Mouse (Mus musculus): Measurements from ENCODE around the gene Dhx9. TPM values are rescaled to one million over a fixed set of nuclear protein-coding genes. Genes with fewer than 3 reads are reported as not detected.
"Not testable (repeated sequence)": the region's sequence is repeated elsewhere in the genome, so short reads cannot be mapped to it uniquely, and the experiment has no call there.

Gene Dhx9
- polyA plus RNA-seq, 1 experiment, result 13.1 TPM

DNA sequence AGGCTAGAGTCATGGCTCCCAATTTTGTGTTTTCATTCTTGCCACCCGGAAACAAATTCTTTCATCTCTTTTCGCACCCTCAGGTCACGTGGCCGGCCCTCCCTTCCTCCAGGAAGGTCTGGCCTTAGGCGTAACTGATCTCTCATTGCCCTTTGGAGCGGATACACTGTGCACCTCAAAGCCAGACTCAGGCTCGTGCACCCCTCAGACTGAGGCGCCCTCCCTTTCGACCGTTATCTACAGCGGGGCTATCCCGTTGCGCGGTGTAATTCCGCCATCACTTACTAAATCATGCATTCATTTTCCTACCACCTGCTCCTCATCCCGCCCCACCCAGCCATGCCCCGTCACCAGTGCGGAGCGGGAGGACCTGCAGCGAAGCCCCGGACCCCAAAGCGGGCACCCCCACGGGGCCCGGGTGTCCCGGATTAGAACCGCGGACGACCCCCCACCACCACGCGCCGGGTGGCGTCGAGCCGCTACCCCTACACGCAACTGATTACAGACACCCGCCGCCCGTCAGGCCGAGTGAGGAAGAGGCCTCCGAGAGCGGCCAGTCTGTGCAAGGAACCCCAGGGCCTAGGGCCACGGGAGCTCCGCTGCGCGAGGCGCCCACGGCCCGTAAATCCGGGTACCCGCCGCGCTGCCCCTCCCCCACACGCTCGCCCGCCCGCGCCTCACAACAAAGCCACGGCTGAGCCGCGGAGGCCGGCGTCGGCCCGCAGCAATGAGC, 527 bp downstream of the Dhx9 start:
- WGBS, result under 1% methylated on average over 59 of the region's 64 CpGs
- peak; percentile 53 for DNase-seq (ENCODE audit: low read depth, low spot score)

DNA sequence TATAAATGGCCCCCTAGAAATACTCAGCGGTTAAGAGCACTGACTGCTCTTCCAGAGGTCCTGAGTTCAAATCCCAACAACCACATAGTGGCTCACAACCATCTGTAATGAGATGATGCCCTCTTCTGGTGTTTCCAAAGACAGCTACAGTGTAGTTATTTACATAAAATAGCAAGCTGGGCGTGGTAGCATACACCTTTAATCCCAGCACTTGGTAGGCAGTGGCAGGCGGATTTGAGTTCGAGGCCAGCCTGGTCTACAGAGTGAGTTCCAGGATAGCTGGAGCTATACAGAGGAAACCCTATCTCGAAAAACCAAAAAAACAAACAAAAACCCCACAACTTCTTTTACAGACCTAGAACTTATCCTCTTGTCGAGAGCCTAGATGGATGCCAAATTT, 1.3 kb downstream of the Dhx9 start:
- not testable (repeated sequence) for DNase-seq (ENCODE audit: low read depth, low spot score)
- WGBS, result 9% methylated on average over 6 of the region's 6 CpGs

DNA sequence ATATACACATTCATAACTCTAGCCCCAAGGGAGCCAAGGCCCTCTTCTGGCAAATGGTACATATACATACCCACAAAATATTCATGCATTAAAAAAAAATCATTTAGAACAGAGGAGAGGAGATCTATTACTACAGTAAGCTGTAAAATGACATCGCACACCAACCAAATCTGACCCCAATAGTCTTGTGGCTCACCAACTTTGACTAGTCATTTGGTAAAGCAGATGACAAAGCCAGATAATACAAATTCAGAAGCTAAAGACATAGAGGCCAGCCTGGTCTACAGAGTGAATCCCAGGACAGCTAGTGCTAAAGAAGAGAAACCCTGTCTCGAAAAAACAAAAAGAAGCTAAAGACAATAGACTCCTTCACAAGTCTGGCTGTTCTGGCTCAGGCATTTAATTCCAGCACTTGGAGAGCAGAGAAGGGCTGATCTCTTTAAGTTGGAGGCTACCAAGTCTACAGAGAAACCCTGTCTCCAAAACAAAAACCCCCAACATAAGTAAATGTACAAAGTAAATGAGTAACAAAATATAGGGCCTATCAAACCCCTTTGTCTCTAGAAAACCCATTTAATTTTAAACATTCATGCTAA, 2.2 kb downstream of the Dhx9 start:
- WGBS, result 21% methylated on average over 2 of the region's 2 CpGs
- no peak for DNase-seq (ENCODE audit: low read depth, low spot score)

DNA sequence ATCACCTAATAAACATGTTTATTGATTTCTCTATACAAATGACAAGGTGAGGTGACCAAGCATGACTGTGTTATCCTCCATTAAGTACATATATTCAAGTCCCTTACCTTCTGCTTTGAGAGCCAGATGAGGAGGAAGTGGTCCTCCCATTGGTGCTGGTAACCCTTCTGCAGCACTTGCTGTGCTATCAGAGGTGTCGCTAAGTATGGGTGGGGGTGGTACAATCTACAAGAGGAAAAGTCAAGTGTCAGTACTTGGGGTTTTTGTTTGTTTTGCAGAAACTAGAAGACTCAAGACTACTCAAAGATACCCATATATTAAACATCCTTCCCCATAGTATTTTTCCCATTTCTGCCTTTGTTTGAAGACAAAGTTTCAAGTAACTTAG, 6.4 kb downstream of the Dhx9 start:
- DNase-seq (ENCODE audit: low read depth, low spot score), result no peak
- WGBS, result 85% methylated on average over 1 of the region's 1 CpGs

DNA sequence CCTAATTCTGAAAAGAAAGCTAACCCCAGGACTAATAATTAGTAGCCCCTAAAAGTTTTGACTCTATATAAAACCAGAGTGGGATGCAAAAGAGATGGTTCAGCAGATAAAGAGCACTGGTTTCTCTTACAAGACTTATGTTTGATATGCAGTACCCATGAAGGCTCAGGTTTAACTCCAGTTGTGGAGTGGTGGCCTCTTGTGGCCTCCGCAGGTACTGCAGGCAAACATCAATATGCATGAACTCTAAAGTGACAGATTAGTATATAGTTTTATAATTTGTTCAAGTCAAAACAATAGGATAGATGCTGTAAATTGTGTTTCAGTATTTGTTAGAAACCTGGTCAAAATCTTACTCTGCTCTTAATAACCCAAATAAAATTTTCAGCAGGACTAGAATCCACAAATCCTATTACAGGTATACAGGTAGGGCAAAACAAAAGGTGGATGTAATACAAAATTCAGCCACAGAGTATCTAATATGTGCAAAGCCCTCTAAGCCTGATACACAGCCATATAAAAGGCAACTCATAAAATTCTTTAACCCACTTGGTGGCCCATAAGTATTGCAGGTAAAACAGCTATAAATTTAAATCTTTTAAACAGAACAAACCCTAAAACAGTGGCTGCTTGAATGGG, 7.0 kb downstream of the Dhx9 start:
- 36% methylated on average over 1 of the region's 1 CpGs for WGBS
- no peak for DNase-seq (ENCODE audit: low read depth, low spot score)

DNA sequence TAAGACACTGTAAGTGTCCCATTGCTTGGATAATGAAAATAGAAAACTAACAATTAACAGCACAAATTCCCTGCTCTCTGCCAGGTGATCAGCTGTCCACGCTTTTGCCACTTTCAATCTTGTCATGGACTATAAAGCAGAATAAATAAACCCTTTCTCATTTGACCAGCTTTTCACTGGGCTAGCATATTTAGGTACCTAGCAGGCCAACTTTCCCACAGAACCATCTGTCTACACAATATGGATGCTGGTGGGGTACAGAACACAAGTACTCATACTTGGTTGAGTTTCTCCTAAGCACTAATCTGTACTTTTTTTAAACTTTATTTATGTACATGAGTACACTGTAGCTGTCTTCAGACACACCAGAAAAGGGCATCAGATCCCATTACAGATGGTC, 8.2 kb downstream of the Dhx9 start:
- no peak for DNase-seq (ENCODE audit: low read depth, low spot score)
- 76% methylated on average over 1 of the region's 1 CpGs for WGBS

DNA sequence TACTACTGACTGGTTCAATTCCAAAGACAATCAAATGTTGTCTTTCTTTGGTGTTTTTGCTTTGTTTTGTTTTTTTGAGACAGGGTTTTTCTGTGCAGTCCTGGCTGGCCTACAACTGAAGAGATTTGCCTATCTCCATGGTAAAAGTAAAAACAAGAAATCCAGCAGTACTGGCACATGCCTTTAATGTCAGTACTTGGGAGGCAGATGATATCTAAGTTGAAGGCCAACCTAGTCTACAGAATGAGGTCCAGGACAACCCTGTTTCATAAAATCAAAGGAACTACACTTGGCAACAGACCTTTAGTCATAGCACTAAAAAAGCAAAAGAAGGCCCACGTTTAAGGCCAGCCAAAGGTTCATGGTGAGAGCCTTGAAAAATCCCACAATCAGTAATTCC, 25.7 kb downstream of the Dhx9 start:
- 56% methylated on average over 1 of the region's 1 CpGs for WGBS
- DNase-seq (ENCODE audit: low read depth, low spot score), result no peak

DNA sequence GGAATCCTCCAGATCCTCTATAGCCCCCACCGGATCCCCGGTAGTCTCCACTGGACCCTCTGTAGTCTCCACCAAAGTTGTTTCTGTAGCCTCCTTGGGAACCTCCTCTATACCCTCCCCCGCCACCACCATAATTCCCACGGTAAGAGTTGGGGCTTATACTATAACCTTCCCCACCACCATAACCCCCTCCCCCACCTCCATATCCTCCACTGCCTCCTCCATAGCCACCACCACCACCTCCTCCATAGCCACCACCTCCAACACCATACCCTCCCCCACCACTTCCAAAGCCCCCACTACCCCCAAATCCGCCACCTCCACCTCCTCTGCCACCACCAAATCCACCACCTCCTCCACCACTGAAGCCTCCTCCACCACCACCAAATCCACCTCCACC, 31.3 kb downstream of the Dhx9 start:
- WGBS, result 90% methylated on average over 5 of the region's 5 CpGs
- DNase-seq (ENCODE audit: low read depth, low spot score), result no peak

DNA sequence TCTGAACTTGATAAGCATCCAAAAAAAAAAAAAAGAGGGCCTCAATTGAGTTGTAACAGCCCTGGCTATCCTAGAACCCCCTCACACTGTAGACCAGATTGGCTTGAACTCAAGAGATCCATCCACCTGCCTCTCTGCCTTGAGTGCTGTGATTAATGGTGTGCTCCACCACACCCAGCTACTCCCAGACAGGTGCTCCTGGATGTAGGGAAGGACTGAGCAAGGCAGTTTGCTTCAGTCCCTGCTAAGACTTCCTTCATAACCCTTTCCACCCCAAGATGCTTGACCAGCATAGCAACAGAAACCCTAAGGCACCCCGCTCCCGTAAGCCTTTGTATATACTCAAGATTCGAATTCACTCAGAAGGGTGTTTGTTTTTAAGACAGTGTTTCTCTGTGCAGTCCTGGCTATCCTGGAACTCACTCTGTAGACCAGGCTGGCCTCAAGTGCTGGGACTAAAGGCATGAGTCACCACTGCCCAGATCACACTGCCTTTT, 34.3 kb downstream of the Dhx9 start:
- 68% methylated on average over 3 of the region's 3 CpGs for WGBS
- DNase-seq (ENCODE audit: low read depth, low spot score), result no peak

DNA sequence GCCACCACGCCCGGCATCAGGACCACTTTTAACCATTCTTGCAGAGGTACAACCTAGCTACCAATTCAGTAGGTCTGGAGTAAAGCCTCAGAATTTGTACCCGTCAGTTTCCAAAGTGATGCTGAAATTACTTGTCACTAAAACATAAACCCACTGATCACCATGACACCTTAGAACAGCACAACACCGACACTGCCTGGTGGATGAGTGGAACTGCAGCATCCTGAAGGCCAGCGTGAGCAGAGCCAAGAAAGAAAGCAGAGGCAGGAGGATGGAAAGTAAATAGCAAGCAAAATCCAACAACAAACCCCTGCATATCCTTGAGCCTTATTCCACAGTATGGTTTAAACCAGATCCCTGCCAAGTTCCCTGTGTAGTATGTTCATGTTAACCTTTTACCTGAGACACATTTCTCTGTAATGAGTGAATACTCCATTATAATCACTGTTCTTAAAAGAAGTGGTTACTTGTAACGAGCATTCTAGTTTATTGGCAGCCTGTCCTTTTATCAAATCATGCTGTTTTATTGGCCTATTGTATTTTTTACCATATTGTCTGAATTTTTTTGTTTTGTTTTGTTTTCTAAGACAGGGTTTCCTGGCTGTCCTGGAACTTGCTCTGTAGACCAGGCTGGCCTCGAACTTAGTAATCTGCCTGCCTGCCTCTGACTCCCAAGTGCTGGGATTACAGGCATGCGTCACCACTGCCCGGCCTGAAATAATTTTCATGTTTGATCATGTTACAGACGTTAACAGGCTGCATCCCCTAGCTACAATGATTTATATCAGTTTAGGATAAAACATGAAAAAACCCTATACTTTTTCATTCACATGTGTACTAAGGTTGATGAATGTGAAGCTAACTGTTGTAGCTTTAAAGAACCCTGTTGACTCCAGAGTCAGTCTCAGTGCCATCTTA, 36.0 kb downstream of the Dhx9 start:
- WGBS, result 63% methylated on average over 10 of the region's 10 CpGs
- no peak for DNase-seq (ENCODE audit: low read depth, low spot score)

DNA sequence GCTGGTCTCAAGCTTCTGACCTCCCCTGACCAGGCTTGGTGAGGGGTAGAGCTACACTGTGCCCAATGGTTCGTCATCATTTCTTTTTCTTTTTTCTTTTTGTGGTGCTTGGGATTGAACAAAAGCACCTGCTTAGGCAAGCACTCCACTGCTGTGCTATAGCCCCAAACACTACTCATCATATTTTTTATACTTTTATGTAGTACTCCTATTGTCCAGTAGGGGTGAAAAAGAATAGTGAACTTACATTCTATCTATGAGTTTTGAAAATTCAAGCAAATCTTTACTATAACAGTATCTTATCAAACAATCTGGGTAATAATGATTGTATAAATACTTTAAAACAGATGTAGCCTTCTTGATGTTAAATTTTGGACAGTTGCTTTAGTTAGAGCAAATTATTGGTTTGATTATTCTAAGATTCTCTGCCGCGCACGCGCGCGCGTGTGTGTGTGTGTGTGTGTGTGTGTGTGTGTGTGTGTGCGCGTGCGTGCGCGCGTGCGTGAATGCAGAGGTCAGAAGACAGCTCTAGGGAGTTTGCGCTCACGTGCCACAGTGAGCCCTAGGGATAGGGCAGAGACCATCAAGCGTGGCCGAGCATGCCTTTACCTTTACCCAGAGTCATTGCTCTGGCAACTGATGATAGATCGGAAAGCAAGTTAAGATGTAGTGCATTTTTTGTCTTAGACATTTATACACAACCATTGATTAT, 41.2 kb downstream of the Dhx9 start:
- no peak for DNase-seq (ENCODE audit: low read depth, low spot score)
- WGBS, result 97% methylated on average over 20 of the region's 20 CpGs

DNA sequence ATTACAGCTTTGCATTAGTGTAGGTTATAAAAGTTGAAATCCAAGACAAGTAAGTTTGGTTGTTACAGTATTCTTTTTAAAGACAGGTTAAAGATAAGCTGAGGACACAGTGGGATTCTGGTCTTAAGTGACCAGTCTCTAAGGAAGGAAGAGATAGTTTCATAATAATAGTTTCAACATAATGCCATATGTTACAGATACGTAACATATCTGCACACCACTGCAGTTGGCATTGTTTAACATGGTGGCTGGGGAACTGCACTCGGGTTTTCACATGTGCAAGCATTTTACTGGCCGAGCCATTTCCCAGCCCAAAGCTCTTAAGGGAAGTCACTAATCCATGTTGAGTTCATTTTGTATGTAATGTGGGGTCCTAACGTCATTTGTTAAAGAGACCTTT, 43.8 kb downstream of the Dhx9 start:
- 84% methylated on average over 4 of the region's 4 CpGs for WGBS
- DNase-seq (ENCODE audit: low read depth, low spot score), result no peak

DNA sequence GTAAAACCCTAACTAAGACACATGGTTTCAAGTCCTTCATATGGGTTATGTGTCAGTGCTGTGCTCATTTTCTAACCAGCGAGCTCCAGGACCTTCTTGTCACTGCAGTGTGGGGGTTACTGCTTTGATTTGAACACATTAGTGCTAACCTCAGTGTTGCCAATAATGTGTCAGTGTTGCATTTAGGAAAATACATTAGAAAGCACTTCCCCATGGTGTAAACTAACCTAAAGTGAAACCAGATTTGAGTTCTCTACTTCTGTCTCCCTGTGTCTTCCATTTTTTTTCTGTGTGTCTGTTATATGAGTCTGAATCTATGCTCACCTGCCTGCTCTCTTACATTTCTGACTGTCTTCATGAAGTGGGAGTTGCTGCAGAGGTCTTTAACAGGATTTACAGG, 44.4 kb downstream of the Dhx9 start:
- 88% methylated on average over 1 of the region's 1 CpGs for WGBS
- DNase-seq (ENCODE audit: low read depth, low spot score), result no peak

DNA sequence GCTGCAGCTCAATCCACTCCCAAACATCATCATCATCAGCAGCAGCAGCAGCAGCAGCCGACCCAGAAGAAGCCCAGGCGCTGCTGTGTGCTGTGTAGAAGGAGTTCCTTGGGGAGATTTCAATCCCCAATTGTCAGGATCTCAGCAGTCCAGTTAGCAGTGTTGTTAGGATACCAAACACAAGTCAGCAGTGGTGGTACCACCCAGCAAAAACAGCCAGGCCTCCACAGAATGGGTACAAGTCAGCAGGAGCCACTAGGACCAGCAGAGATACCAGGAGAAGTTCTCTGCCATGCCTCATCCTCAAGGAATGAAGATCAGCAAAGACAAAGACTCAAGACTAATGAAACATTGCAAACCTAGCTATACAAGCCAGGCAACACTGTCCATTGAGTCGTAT, 45.8 kb downstream of the Dhx9 start:
- 85% methylated on average over 3 of the region's 3 CpGs for WGBS
- no peak for DNase-seq (ENCODE audit: low read depth, low spot score)

DNA sequence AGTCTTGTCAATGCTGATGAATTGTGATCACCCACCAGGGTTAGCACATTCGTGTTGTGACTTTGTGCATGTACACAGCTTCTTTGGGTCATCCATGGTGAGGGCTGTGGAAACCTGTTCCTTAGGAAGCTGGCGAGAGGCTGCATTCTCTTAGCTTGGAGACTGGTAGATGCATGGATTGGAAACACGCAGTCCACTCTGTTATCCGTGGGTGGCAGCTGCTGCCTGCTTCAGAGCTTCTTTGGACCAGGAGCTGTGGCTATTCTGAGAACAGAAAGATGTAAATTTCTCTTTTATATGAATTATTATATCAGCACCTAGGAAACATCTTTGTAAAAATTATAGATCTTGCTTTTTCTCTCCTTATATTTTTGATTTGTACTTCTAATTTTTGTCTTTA, 46.7 kb downstream of the Dhx9 start:
- DNase-seq (ENCODE audit: low read depth, low spot score), result no peak
- 88% methylated on average over 4 of the region's 4 CpGs for WGBS

DNA sequence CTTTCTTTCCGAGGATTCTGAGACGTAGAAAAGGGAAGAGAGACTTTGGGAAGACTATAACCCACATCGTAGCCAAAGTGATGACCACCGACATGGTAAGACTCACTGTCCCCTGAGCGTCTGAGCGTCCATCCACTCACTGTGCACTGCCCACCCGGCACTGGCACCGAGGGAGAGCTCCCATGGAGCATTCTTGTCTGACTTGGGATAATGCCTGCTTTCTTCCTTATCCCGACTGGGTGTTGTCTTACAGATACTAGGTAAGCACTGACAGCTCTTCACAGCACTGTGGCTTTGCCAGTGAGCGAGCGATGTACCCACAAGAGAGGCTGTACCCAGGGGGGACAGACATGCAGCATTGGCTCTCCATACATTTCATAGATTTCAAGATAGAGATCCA, 49.9 kb downstream of the Dhx9 start:
- WGBS, result 88% methylated on average over 11 of the region's 11 CpGs

DNA sequence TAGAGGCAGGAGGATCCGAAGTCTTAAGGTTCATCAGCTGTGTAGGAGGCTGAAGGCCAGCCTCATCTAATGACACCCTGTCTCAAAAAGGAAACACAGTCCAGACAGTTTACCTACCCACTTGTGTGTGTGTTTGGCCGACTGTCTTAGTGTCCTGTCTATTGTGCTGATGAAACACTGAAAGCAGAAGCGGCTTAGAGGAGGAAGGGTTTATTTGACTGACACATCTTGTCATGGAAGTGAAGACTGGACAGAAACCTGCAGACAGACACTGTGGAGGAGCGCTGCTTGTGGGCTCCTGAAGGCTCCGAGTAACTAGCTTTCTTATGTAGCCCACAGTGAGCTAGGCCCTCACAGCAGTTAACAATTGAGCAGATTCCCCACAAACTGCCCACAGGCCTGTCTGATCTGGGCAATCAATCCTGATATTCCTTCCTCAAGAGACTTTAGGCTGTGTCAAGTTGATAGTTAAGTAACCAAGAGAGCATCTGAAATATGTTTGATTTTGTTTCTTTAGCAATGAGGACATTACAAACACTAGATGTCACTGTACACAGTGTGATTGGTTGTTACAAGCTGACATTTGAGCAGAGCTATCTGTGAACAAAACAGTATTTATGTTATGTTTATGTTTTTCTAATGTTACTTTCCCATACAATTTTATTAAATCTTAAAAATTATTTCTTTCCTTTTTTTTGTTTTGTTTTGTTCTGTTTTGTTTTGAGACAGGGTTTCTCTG, 53.4 kb downstream of the Dhx9 start:
- 84% methylated on average over 5 of the region's 5 CpGs for WGBS
- DNase-seq (ENCODE audit: low read depth, low spot score), result no peak

More for the DNA sequence above, 49.9 kb downstream of the Dhx9 start:
- DNase-seq (ENCODE audit: low read depth, low spot score), result no peak

DNA sequence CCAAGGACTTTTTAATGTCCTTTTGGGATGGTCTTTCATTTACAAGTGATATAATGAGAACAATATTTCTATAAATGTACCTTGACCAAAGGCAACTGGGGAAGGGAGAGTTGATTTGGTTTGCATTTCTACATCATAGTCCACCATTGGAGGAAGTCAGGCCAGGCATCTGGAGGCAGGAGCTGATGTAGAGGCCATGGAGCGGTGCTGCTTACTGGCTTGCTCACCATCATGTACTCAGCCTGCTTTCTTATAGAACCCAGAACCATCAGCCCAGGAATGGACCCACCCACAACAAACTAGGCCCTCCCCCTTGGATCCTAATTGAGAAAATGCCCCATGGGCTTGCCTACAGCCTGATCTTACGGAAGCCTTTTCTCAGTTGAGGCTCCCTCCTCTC, 55.1 kb downstream of the Dhx9 start:
- WGBS, result 98% methylated on average over 2 of the region's 2 CpGs
- no peak for DNase-seq (ENCODE audit: low read depth, low spot score)

DNA sequence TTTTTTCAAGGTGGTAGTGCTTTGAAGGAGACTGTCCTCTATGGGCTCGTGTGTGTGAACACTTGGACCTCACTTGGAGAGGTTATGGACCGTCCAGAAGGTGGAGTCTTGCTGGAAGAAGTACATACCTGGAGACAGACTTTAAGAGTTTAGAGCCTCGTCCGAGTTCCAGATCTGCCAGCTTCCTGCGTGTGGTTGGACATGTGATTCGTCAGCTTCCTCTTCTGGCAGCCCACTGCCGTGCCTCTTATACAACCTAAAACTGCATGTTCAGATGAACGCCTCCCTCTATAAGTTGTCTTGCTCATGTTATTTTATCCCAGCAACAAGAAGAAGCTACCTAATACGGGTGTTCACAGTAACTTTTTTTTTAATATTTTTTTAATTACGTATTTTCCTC, 55.8 kb downstream of the Dhx9 start:
- no peak for DNase-seq (ENCODE audit: low read depth, low spot score)
- 71% methylated on average over 10 of the region's 10 CpGs for WGBS

Data from large intestine, adult 2 months (tissue).